Mouse (Mus musculus): ENCODE results near the gene Dpp9. TPM values are rescaled to one million over a fixed set of nuclear protein-coding genes. Genes with fewer than 3 reads are reported as not detected.
A peak's percentile ranks its signal among the peaks of the same experiment; 100 is the strongest.
"Not testable (repeated sequence)": the region's sequence is repeated elsewhere in the genome, so short reads cannot be mapped to it uniquely, and the experiment has no call there.

Gene Dpp9
- total and polyA plus RNA-seq, 3 experiments: 13.5 to 37.9 (median 23.0) TPM

GRCm38 (mm10) chr17:56258269-56258668 lies 39.6 kb upstream of the Dpp9 start:
- peak overlapping the region; percentile 77 for H3K27ac ChIP-seq (ENCODE audit: insufficient read depth, low read depth)
- peak overlapping the region; percentile 48 to 98 (median 54) for H3K4me3 ChIP-seq (replicated peaks in 1 of 3; ENCODE audit: low read depth in 2 of 3, low read length in 2 of 3, poor library complexity in 1 of 3)
- in situ Hi-C loops (cut with MboI; ENCODE audit: low pct_ligation_motif_present, low pct_unique_long_range_greater_than_20kb, low sequenced_read_pairs): loop anchor here (5.0 kb wide), 1 partner anchor 56 kb away; no protein-coding TSS in a partner anchor
- H3K27me3 ChIP-seq (replicated peaks); H3K9me3 ChIP-seq (replicated peaks; ENCODE audit: low read length); DNase-seq (ENCODE audit: extremely low read depth); dilution Hi-C loops (cut with MboI; ENCODE audit: extremely low pct_ligation_motif_present, extremely low pct_unique_long_range_greater_than_20kb, low sequenced_read_pairs): not testable (repeated sequence)
- H3K4me2 ChIP-seq (ENCODE audit: insufficient read depth, low read depth, poor library complexity, severe bottlenecking): peak overlapping the region; percentile 95
- peaks cover 17 to 45% of the 10 kb centered on the region in 2 experiments for H3K4me1 ChIP-seq (ENCODE audit: control insufficient read depth in 1 of 2, insufficient read depth in 2 of 2)
- H3K79me2 ChIP-seq (replicated peaks; ENCODE audit: control insufficient read depth, extremely low read depth, insufficient read depth, poor library complexity, severe bottlenecking): peaks cover 61% of the 10 kb centered on the region
- TF ChIP-seq CTCF (conservative IDR thresholded peaks at IDR 0.05 in 1 of 2, IDR thresholded peaks at IDR 0.05 in 1 of 2; ENCODE audit: low read depth in 2 of 2, low read length in 2 of 2) (peak in 1 of 2 experiments; percentile 39; a peak in 2 of 4 replicates), MYC (IDR thresholded peaks at IDR 0.05; ENCODE audit: low read depth, low read length) (peak; percentile 55; the same call in 1 of the 2 replicates), MXI1 (IDR thresholded peaks at IDR 0.05; ENCODE audit: low read depth, low read length) (peak; percentile 42; the same call in 1 of the 2 replicates)
- peaks cover 31 to 49% of the 10 kb centered on the region in 2 experiments for H3K36me3 ChIP-seq (replicated peaks in 1 of 2; ENCODE audit: control insufficient read depth in 1 of 2, insufficient read depth in 1 of 2, low read length in 1 of 2)
- peak overlapping the region; percentile 84 for H3K9ac ChIP-seq (ENCODE audit: insufficient read depth, low read depth)

GRCm38 (mm10) chr17:56257181-56257894 lies 38.6 kb upstream of the Dpp9 start:
- in situ Hi-C loops (cut with MboI; ENCODE audit: low pct_ligation_motif_present, low pct_unique_long_range_greater_than_20kb, low sequenced_read_pairs) (loop anchor here (5.0 kb wide), 1 partner anchor 55 kb away; no protein-coding TSS in a partner anchor), dilution Hi-C loops (cut with MboI; ENCODE audit: extremely low pct_ligation_motif_present, extremely low pct_unique_long_range_greater_than_20kb, low sequenced_read_pairs) (no loop called here)
- H3K27ac ChIP-seq (ENCODE audit: insufficient read depth, low read depth): peak overlapping the region; percentile 36
- H3K9me3 ChIP-seq (replicated peaks; ENCODE audit: low read length): no peaks in the 10 kb centered on the region
- H3K4me1 ChIP-seq (ENCODE audit: control insufficient read depth in 1 of 2, insufficient read depth in 2 of 2): peaks cover 10 to 35% of the 10 kb centered on the region in 2 experiments
- H3K9ac ChIP-seq (ENCODE audit: insufficient read depth, low read depth): peak overlapping the region; percentile 84
- peak overlapping the region; percentile 95 for H3K4me2 ChIP-seq (ENCODE audit: insufficient read depth, low read depth, poor library complexity, severe bottlenecking)
- TF ChIP-seq TCF12 (IDR thresholded peaks at IDR 0.05; ENCODE audit: low read depth, low read length) (peak; percentile 6; the same call in 1 of the 2 replicates), UBTF (IDR thresholded peaks at IDR 0.05; ENCODE audit: low read depth, low read length) (0 out of 2 replicates have a peak, but pooled peaks have one; percentile 20), SMC3 (IDR thresholded peaks at IDR 0.05; ENCODE audit: low read depth, low read length) (no peak), BHLHE40 (IDR thresholded peaks at IDR 0.05; ENCODE audit: low read depth, low read length) (peak; percentile 13; the same call in 1 of the 2 replicates)
- H3K36me3 ChIP-seq (replicated peaks in 1 of 2; ENCODE audit: control insufficient read depth in 1 of 2, insufficient read depth in 1 of 2, low read length in 1 of 2): peaks cover 23 to 40% of the 10 kb centered on the region in 2 experiments
- no peak for DNase-seq (ENCODE audit: extremely low read depth)
- H3K79me2 ChIP-seq (replicated peaks; ENCODE audit: control insufficient read depth, extremely low read depth, insufficient read depth, poor library complexity, severe bottlenecking): peaks cover 53% of the 10 kb centered on the region
- no peaks in the 10 kb centered on the region for H3K27me3 ChIP-seq (replicated peaks)
- H3K4me3 ChIP-seq (replicated peaks in 1 of 3; ENCODE audit: low read depth in 2 of 3, low read length in 2 of 3, poor library complexity in 1 of 3): peak overlapping the region; percentile 53 to 98 (median 62)

- H3K4me2 ChIP-seq (ENCODE audit: insufficient read depth, low read depth, poor library complexity, severe bottlenecking): peak within 1 kb of the TSS; percentile 95
- no peaks in the 10 kb centered on the region for H3K27me3 ChIP-seq (replicated peaks)
- in situ Hi-C loops (cut with MboI; ENCODE audit: low pct_ligation_motif_present, low pct_unique_long_range_greater_than_20kb, low sequenced_read_pairs): loop anchor here (5.0 kb wide), 1 partner anchor 54 kb away; no protein-coding TSS in a partner anchor
- H3K79me2 ChIP-seq (replicated peaks; ENCODE audit: control insufficient read depth, extremely low read depth, insufficient read depth, poor library complexity, severe bottlenecking): peaks cover 44% of the 10 kb centered on the region
- peaks cover 19 to 32% of the 10 kb centered on the region in 2 experiments for H3K36me3 ChIP-seq (replicated peaks in 1 of 2; ENCODE audit: control insufficient read depth in 1 of 2, insufficient read depth in 1 of 2, low read length in 1 of 2)
- peak within 1 kb of the TSS; percentile 92 for H3K27ac ChIP-seq (ENCODE audit: insufficient read depth, low read depth)
- peaks cover 5 to 31% of the 10 kb centered on the region in 2 experiments for H3K4me1 ChIP-seq (ENCODE audit: control insufficient read depth in 1 of 2, insufficient read depth in 2 of 2)
- DNase-seq (ENCODE audit: extremely low read depth): peak; percentile 99
- peak within 1 kb of the TSS; percentile 95 for H3K9ac ChIP-seq (ENCODE audit: insufficient read depth, low read depth)
- no peaks in the 10 kb centered on the region for H3K9me3 ChIP-seq (replicated peaks; ENCODE audit: low read length)
- H3K4me3 ChIP-seq (replicated peaks in 1 of 3; ENCODE audit: low read depth in 2 of 3, low read length in 2 of 3, poor library complexity in 1 of 3): peak within 1 kb of the TSS; percentile 53 to 98 (median 62)
- dilution Hi-C loops (cut with MboI; ENCODE audit: extremely low pct_ligation_motif_present, extremely low pct_unique_long_range_greater_than_20kb, low sequenced_read_pairs): no loop called here
- TF ChIP-seq JUND (conservative IDR thresholded peaks at IDR 0.05; ENCODE audit: low read depth, low read length) (0 out of 2 replicates have a peak, but pooled peaks have one; percentile 19), SIN3A (IDR thresholded peaks at IDR 0.05; ENCODE audit: low read length) (peak; percentile 93), CTCF (conservative IDR thresholded peaks at IDR 0.05 in 1 of 2, IDR thresholded peaks at IDR 0.05 in 1 of 2; ENCODE audit: low read depth in 2 of 2, low read length in 2 of 2) (no peak), PAX5 (IDR thresholded peaks at IDR 0.05; ENCODE audit: low read length) (no peak), NELFE (IDR thresholded peaks at IDR 0.05; ENCODE audit: low read depth, low read length) (peak; percentile 78), BHLHE40 (IDR thresholded peaks at IDR 0.05; ENCODE audit: low read depth, low read length) (0 out of 2 replicates have a peak, but pooled peaks have one; percentile 4), TBP (conservative IDR thresholded peaks at IDR 0.05; ENCODE audit: low read depth, low read length) (peak; percentile 91), MAFK (IDR thresholded peaks at IDR 0.05; ENCODE audit: insufficient replicate concordance, low read length) (no peak), MAX (IDR thresholded peaks at IDR 0.05; ENCODE audit: low read length) (peak; percentile 35; the same call in 1 of the 2 replicates), UBTF (IDR thresholded peaks at IDR 0.05; ENCODE audit: low read depth, low read length) (no peak), GABPA (IDR thresholded peaks at IDR 0.05; ENCODE audit: insufficient replicate concordance, low read depth, low read length) (peak; percentile 78; the same call in 1 of the 2 replicates), ZKSCAN1 (IDR thresholded peaks at IDR 0.05; ENCODE audit: borderline replicate concordance, low read depth, low read length) (no peak), JUN (IDR thresholded peaks at IDR 0.05; ENCODE audit: insufficient read depth, low read depth, low read length) (no peak), ELF1 (IDR thresholded peaks at IDR 0.05; ENCODE audit: low read depth, low read length) (peak; percentile 93), EP300 (IDR thresholded peaks at IDR 0.05; ENCODE audit: low read length) (no peak), MYC (IDR thresholded peaks at IDR 0.05; ENCODE audit: low read depth, low read length) (peak; percentile 94), KAT2A (IDR thresholded peaks at IDR 0.05; ENCODE audit: insufficient replicate concordance, low read length) (peak; percentile 100), POLR2AphosphoS2 (IDR thresholded peaks at IDR 0.05; ENCODE audit: low read depth, low read length) (peak; percentile 88; the same call in 1 of the 2 replicates)
Measured at GRCm38 (mm10) chr17:56256239-56256881, 37.7 kb upstream of the Dpp9 start, which contains the start of gene Fem1a. Gene Fem1a (plus strand): TSS chr17:56256810.
